In the genomic region with DNA sequence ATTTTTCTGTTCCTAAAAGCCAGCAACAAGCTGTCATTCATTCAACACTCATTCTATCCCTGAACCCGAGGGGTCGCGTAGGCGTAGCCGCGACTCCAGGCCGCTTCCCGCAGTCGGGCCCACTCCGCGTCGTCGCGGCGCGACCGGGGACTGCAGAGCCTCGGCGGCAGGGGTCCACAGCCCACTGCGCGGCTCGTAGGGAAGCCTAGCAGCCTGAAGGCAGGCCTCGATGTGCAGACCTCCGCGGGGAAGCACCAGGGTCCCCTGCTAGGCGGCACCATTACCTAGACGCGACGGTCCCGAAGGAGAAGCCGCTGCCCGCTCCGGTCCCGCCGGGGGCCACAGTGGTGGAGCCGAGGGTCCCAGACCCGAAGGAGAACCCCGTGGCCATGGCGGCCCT, we compare ENCODE assay signal across 8 mouse cellular contexts. TPM values are rescaled to one million over a fixed set of nuclear protein-coding genes. Genes with fewer than 3 reads are reported as not detected.
DNase-seq lines count a peak whose midpoint lies in the region; ATAC-seq and TF ChIP-seq lines count a peak whose summit lies in the region.

No protein-coding gene starts in this region.

- peak; percentile 54 for ATAC-seq in kidney, embryonic 14.5 days (ENCODE audit: low FRiP score, low TSS enrichment)
- no peak for ATAC-seq in G1E (ENCODE audit: extremely low read depth, insufficient number of reproducible peaks, low FRiP score, poor library complexity, severe bottlenecking)
- peak; percentile 57 for ATAC-seq in stomach, embryonic 16.5 days (ENCODE audit: insufficient read depth, low FRiP score)
- ATAC-seq in monocyte, adult 5-6 weeks (replicated peaks; ENCODE audit: insufficient number of reproducible peaks, low FRiP score, low TSS enrichment, poor library complexity, severe bottlenecking): no peak

- no peaks in the 10 kb centered on the region; the same call in 1 of the 2 replicates for H3K36me3 ChIP-seq in kidney, embryonic 14.5 days (ENCODE audit: control insufficient read depth, insufficient read depth, low read length)
- H3K36me3 ChIP-seq in G1E (replicated peaks): peaks cover 20% of the 10 kb centered on the region
- H3K36me3 ChIP-seq in erythroblast, embryonic 14.5 days (ENCODE audit: control insufficient read depth): peaks cover 26% of the 10 kb centered on the region
- H3K36me3 ChIP-seq in liver, adult 2 months (ENCODE audit: control insufficient read depth, insufficient read depth, low read length): no peaks in the 10 kb centered on the region
- no peaks in the 10 kb centered on the region for H3K36me3 ChIP-seq in stomach, embryonic 16.5 days (ENCODE audit: control insufficient read depth, insufficient read depth, low read length)

- H3K79me2 ChIP-seq in liver, adult 2 months (ENCODE audit: control insufficient read depth, insufficient read depth, low read length): peaks cover 13% of the 10 kb centered on the region; the same call in 1 of the 2 replicates

- no peaks in the 10 kb centered on the region for H3K27me3 ChIP-seq in kidney, embryonic 14.5 days (ENCODE audit: control insufficient read depth, insufficient read depth, low read length)
- no peaks in the 10 kb centered on the region for H3K27me3 ChIP-seq in G1E (ENCODE audit: insufficient read depth, low read length)
- H3K27me3 ChIP-seq in erythroblast, embryonic 14.5 days (ENCODE audit: control insufficient read depth): no peaks in the 10 kb centered on the region
- H3K27me3 ChIP-seq in liver, adult 2 months (ENCODE audit: control insufficient read depth, insufficient read depth, low read length): no peaks in the 10 kb centered on the region
- H3K27me3 ChIP-seq in stomach, embryonic 16.5 days (ENCODE audit: control insufficient read depth, insufficient read depth, low read length): no peaks in the 10 kb centered on the region

- H3K4me2 ChIP-seq in kidney, embryonic 14.5 days (replicated peaks; ENCODE audit: low read depth, low read length): peak overlapping the region; percentile 75
- peak overlapping the region; percentile 73 for H3K4me2 ChIP-seq in stomach, embryonic 16.5 days (ENCODE audit: low read depth, low read length)

- TF ChIP-seq POLR2A in liver, adult 2 months (IDR thresholded peaks at IDR 0.05; ENCODE audit: extremely low read depth, insufficient read depth, low read length): no peak

- TF ChIP-seq CTCF in G1E (IDR thresholded peaks at IDR 0.05; ENCODE audit: low read depth, low read length): no peak
- TF ChIP-seq CTCF in liver, adult 2 months (IDR thresholded peaks at IDR 0.05; ENCODE audit: low read depth, low read length): no peak

- no peaks in the 10 kb centered on the region for H3K9me3 ChIP-seq in kidney, embryonic 14.5 days (ENCODE audit: control insufficient read depth, low read length)
- no peaks in the 10 kb centered on the region for H3K9me3 ChIP-seq in G1E (replicated peaks)
- H3K9me3 ChIP-seq in erythroblast, embryonic 14.5 days (ENCODE audit: control insufficient read depth, low read length): no peaks in the 10 kb centered on the region
- no peaks in the 10 kb centered on the region for H3K9me3 ChIP-seq in stomach, embryonic 16.5 days (replicated peaks; ENCODE audit: control insufficient read depth, low read length)

- no peak for DNase-seq in kidney, postnatal 4 days
- no peak for DNase-seq in G1E (ENCODE audit: low spot score)
- no peak for DNase-seq in liver, adult 2 months (ENCODE audit: extremely low read depth, low read depth, low spot score)
- DNase-seq in yolk sac, embryonic 10.5 days (ENCODE audit: low spot score): no peak

- peak overlapping the region; percentile 84 for H3K27ac ChIP-seq in kidney, embryonic 14.5 days (ENCODE audit: low read depth, low read length)
- H3K27ac ChIP-seq in liver, adult 2 months (replicated peaks; ENCODE audit: insufficient read depth, low read depth, low read length): peak overlapping the region; percentile 46; the same call in 1 of the 2 replicates
- peak overlapping the region; percentile 82 for H3K27ac ChIP-seq in stomach, embryonic 16.5 days (ENCODE audit: low read length)

- peak overlapping the region; percentile 80 for H3K4me3 ChIP-seq in kidney, embryonic 14.5 days (ENCODE audit: low read length)
- peak overlapping the region; percentile 97 for H3K4me3 ChIP-seq in G1E (ENCODE audit: low read depth, low read length)
- H3K4me3 ChIP-seq in erythroblast, embryonic 14.5 days (replicated peaks): peak overlapping the region; percentile 100
- peak overlapping the region; percentile 97 for H3K4me3 ChIP-seq in liver, adult 2 months (ENCODE audit: insufficient read depth, low read depth, low read length)
- peak overlapping the region; percentile 94 for H3K4me3 ChIP-seq in stomach, embryonic 16.5 days (replicated peaks; ENCODE audit: low read length)

- H3K4me1 ChIP-seq in kidney, embryonic 14.5 days (ENCODE audit: control insufficient read depth, insufficient read depth, low read length): peaks cover 12% of the 10 kb centered on the region
- H3K4me1 ChIP-seq in G1E (ENCODE audit: insufficient read depth, low read depth, low read length): peaks cover 21% of the 10 kb centered on the region
- peaks cover 49% of the 10 kb centered on the region for H3K4me1 ChIP-seq in erythroblast, embryonic 14.5 days (ENCODE audit: control insufficient read depth)
- H3K4me1 ChIP-seq in liver, adult 2 months (ENCODE audit: control insufficient read depth, insufficient read depth, low read length): peaks cover 8% of the 10 kb centered on the region
- H3K4me1 ChIP-seq in stomach, embryonic 16.5 days (ENCODE audit: control insufficient read depth, insufficient read depth, low read length): peaks cover 14% of the 10 kb centered on the region

- WGBS in kidney, embryonic 14.5 days: under 1% methylated on average over 33 of the region's 39 CpGs
- under 1% methylated on average over 39 of the region's 39 CpGs for WGBS in liver, adult 2 months
- under 1% methylated on average over 39 of the region's 39 CpGs for WGBS in stomach, embryonic 16.5 days

- H3K9ac ChIP-seq in kidney, embryonic 14.5 days (ENCODE audit: low read depth, low read length): peak overlapping the region; percentile 92
- peak overlapping the region; percentile 98 for H3K9ac ChIP-seq in liver, adult 2 months (ENCODE audit: low read depth, low read length)
- H3K9ac ChIP-seq in stomach, embryonic 16.5 days (ENCODE audit: low read length): peak overlapping the region; percentile 96

RNA-seq across cellular contexts. Expression of gene Nupl1, which starts 0.4 kb away (rescaled TPM):
- not detected in 2 replicates for polyA plus RNA-seq in kidney, embryonic 14.5 days (2014; fragmentation: Nextera tagmentation; extraction: Ambion mirVana)
- not detected in 2 replicates for total RNA-seq in G1E (2014; fragmentation: Nextera tagmentation)
- total RNA-seq in G1E (2017): 0.06 and 0.11 TPM in 2 replicates
- polyA plus RNA-seq in G1E (2012): not detected in 2 replicates
- polyA plus RNA-seq in erythroblast, embryonic 14.5 days (2012): not detected in 2 replicates
- not detected in 2 replicates for total RNA-seq in liver, adult 2 months (2014; rRNA removed)
- polyA plus RNA-seq in liver, adult 2 months (2012; rRNA removed): not detected in 2 replicates
- 0.08 and 0.10 TPM in 2 replicates for polyA plus RNA-seq in stomach, embryonic 16.5 days (2015; fragmentation: Nextera tagmentation; extraction: Ambion mirVana)
- total RNA-seq in monocyte, adult 5-6 weeks (2017): 0.29 TPM in 1 of 3 replicates, not detected in the others

RNA-seq across cellular contexts. Expression of gene Gm49336, which starts 0.4 kb away (rescaled TPM):
- polyA plus RNA-seq in kidney, embryonic 14.5 days (2014; fragmentation: Nextera tagmentation; extraction: Ambion mirVana): 36.6 and 63.1 TPM in 2 replicates
- total RNA-seq in G1E (2014; fragmentation: Nextera tagmentation): 88.9 and 91.1 TPM in 2 replicates
- 127 and 129 TPM in 2 replicates for total RNA-seq in G1E (2017)
- polyA plus RNA-seq in G1E (2012): 7.9 and 9.7 TPM in 2 replicates
- 0.37 and 0.49 TPM in 2 replicates for polyA plus RNA-seq in erythroblast, embryonic 14.5 days (2012)
- total RNA-seq in liver, adult 2 months (2014; rRNA removed): 14.8 and 15.2 TPM in 2 replicates
- 5.4 and 6.4 TPM in 2 replicates for polyA plus RNA-seq in liver, adult 2 months (2012; rRNA removed)
- polyA plus RNA-seq in stomach, embryonic 16.5 days (2015; fragmentation: Nextera tagmentation; extraction: Ambion mirVana): 49.1 and 50.5 TPM in 2 replicates
- 55.7 to 68.8 TPM (median 65.3 TPM) in 3 replicates for total RNA-seq in monocyte, adult 5-6 weeks (2017)

RNA-seq across cellular contexts. Expression of gene Mtmr6, which starts 14.1 kb away (rescaled TPM):
- polyA plus RNA-seq in kidney, embryonic 14.5 days (2014; fragmentation: Nextera tagmentation; extraction: Ambion mirVana): 13.7 and 26.0 TPM in 2 replicates
- total RNA-seq in G1E (2014; fragmentation: Nextera tagmentation) (24.7 and 28.4 TPM in 2 replicates), G1E (2017) (59.6 and 67.6 TPM in 2 replicates)
- polyA plus RNA-seq in G1E (2012): 4.3 and 10.0 TPM in 2 replicates
- polyA plus RNA-seq in erythroblast, embryonic 14.5 days (2012): 0.15 and 0.20 TPM in 2 replicates
- 19.1 and 22.7 TPM in 2 replicates for total RNA-seq in liver, adult 2 months (2014; rRNA removed)
- 5.9 and 6.4 TPM in 2 replicates for polyA plus RNA-seq in liver, adult 2 months (2012; rRNA removed)
- polyA plus RNA-seq in stomach, embryonic 16.5 days (2015; fragmentation: Nextera tagmentation; extraction: Ambion mirVana): 40.9 and 46.5 TPM in 2 replicates
- total RNA-seq in monocyte, adult 5-6 weeks (2017): 139 to 192 TPM (median 179 TPM) in 3 replicates

RNA-seq across cellular contexts. Expression of gene Atp8a2, which starts 53.9 kb away (rescaled TPM):
- polyA plus RNA-seq in kidney, embryonic 14.5 days (2014; fragmentation: Nextera tagmentation; extraction: Ambion mirVana): 0.26 and 0.74 TPM in 2 replicates
- not detected in 2 replicates for total RNA-seq in G1E (2014; fragmentation: Nextera tagmentation)
- total RNA-seq in G1E (2017): under 0.01 and 0.11 TPM in 2 replicates
- not detected in 2 replicates for polyA plus RNA-seq in G1E (2012)
- polyA plus RNA-seq in erythroblast, embryonic 14.5 days (2012): 0.01 TPM in 1 of 2 replicates, not detected in the other
- 0.18 and 0.67 TPM in 2 replicates for total RNA-seq in liver, adult 2 months (2014; rRNA removed)
- 0.02 TPM in 2 replicates for polyA plus RNA-seq in liver, adult 2 months (2012; rRNA removed)
- 5.2 and 5.4 TPM in 2 replicates for polyA plus RNA-seq in stomach, embryonic 16.5 days (2015; fragmentation: Nextera tagmentation; extraction: Ambion mirVana)
- total RNA-seq in monocyte, adult 5-6 weeks (2017): 0.57 to 0.85 TPM (median 0.78 TPM) in 3 replicates

Comparison
In these comparisons a context has a peak if more than half of its experiments do, and no peak if none do; other contexts are left out.
1. ATAC-seq: peak in kidney, embryonic 14.5 days (single experiment) and stomach, embryonic 16.5 days (single experiment); none in G1E (single experiment) and monocyte, adult 5-6 weeks (single experiment).
2. Peak in every context shown above with its lines, with median percentiles within 50 percentile points of each other: H3K27ac ChIP-seq, H3K4me3 ChIP-seq and H3K9ac ChIP-seq.